Mouse (Mus musculus) lung, postnatal 0 days (tissue): ENCODE results near the gene Nkx3-2. TPM values are rescaled to one million over a fixed set of nuclear protein-coding genes. Genes with fewer than 3 reads are reported as not detected.

Experiments
- ATAC-seq: fragments of 200-750 bp; cut with Nextera tagmentation; 2 replicates; pipeline ENCODE4 v1.8.0; 2017; ENCODE audit warnings: moderate library complexity
- DNase-seq: peaks from one replicate; pipeline ENCODE4 v3.0.0-alpha.2; 2016; ENCODE audit warnings: low spot score
- H3K27ac ChIP-seq: fragments of 300-500 bp; sonication (generic); 2 replicates; pipeline ENCODE4 v1.5.1; 2014; ENCODE audit warnings: antibody characterized with exemption, mild to moderate bottlenecking, low read length, mixed read lengths
- H3K27me3 ChIP-seq: fragments of 300-500 bp; sonication (generic); replicated peaks from 2 replicates; pipeline ENCODE4 v1.6.1; 2014; ENCODE audit warnings: low read length, mixed read lengths; ENCODE audit not compliant: insufficient read depth
- H3K36me3 ChIP-seq: fragments of 300-500 bp; sonication (generic); 2 replicates; pipeline ENCODE4 v1.6.1; 2014; ENCODE audit warnings: low read length, mixed read lengths; ENCODE audit not compliant: insufficient read depth
- H3K4me1 ChIP-seq: fragments of 300-500 bp; sonication (generic); 2 replicates; pipeline ENCODE4 v1.6.1; 2014; ENCODE audit warnings: antibody characterized with exemption, low read depth, low read length, mixed read lengths; ENCODE audit not compliant: insufficient read depth
- H3K4me2 ChIP-seq: fragments of 300-500 bp; sonication (generic); replicated peaks from 2 replicates; pipeline ENCODE4 v1.6.1; 2014; ENCODE audit warnings: low read depth, mild to moderate bottlenecking, low read length, moderate library complexity, mixed read lengths
- H3K4me3 ChIP-seq: fragments of 300-500 bp; sonication (generic); 2 replicates; pipeline ENCODE4 v1.5.1; 2014; ENCODE audit warnings: low read depth, low read length
- H3K9ac ChIP-seq: fragments of 300-500 bp; sonication (generic); replicated peaks from 2 replicates; pipeline ENCODE4 v1.6.1; 2014; ENCODE audit warnings: low read depth, mild to moderate bottlenecking
- H3K9me3 ChIP-seq: fragments of 300-500 bp; sonication (generic); 2 replicates; pipeline ENCODE4 v1.6.1; 2016; ENCODE audit warnings: low read length, mixed read lengths
- CTCF ChIP-seq: IDR thresholded peaks from 2 replicates; pipeline ENCODE4 v1.5.1; 2016; ENCODE audit warnings: antibody characterized with exemption, mild to moderate bottlenecking
- EP300 ChIP-seq: IDR thresholded peaks from 2 replicates; pipeline ENCODE4 v1.6.1; 2016; ENCODE audit warnings: antibody characterized with exemption, mild to moderate bottlenecking, control low read depth
- WGBS: fragments of 180-500 bp; shearing (Covaris S2); extraction: QIAGEN DNeasy Blood & Tissue Kit; methylation state at CpG from one replicate; pipeline ENCODE4 v1.1.7; 2014; 5-methylcytosine and 5-hydroxymethylcytosine counted together
- polyA plus RNA-seq: library from polyadenylated mRNA; unstranded; fragments of >200 nt; fragmentation: Nextera tagmentation; extraction: Ambion mirVana; gene quantifications from 2 replicates; pipeline ENCODE4 v1.2.1, GENCODE M21; 2015

Nkx3-2 gene
- polyA plus RNA-seq, 1 experiment from 2014 or later = not detected

- ATAC-seq (no peak), DNase-seq (no peak)
- no peak overlapping the region for H3K4me2 ChIP-seq
- WGBS = 46% methylated on average over 1 of the region's 1 CpGs
- no peak overlapping the region for H3K9ac ChIP-seq
- no peak overlapping the region for H3K27ac ChIP-seq
- H3K4me3 ChIP-seq = no peak overlapping the region
- no peaks in the 10 kb centered on the region for H3K9me3 ChIP-seq
- no peaks in the 10 kb centered on the region for H3K4me1 ChIP-seq
- H3K27me3 ChIP-seq = no peaks in the 10 kb centered on the region
- no peak for TF ChIP-seq EP300
- TF ChIP-seq CTCF = no peak
- H3K36me3 ChIP-seq = no peaks in the 10 kb centered on the region
These were observed 37.3 kb downstream of the Nkx3-2 start for GRCm38 (mm10) chr5:41727017-41727416.

GRCm38 (mm10) chr5:41725573-41725972, 38.7 kb downstream of the Nkx3-2 start:
- H3K27ac ChIP-seq = no peak overlapping the region
- no peaks in the 10 kb centered on the region for H3K27me3 ChIP-seq
- 82% methylated on average over 6 of the region's 6 CpGs for WGBS
- H3K36me3 ChIP-seq = no peaks in the 10 kb centered on the region
- H3K9me3 ChIP-seq = no peaks in the 10 kb centered on the region
- ATAC-seq (no peak), DNase-seq (no peak)
- TF ChIP-seq CTCF (no peak), EP300 (no peak)
- H3K9ac ChIP-seq = no peak overlapping the region
- no peak overlapping the region for H3K4me2 ChIP-seq
- H3K4me3 ChIP-seq = no peak overlapping the region
- no peaks in the 10 kb centered on the region for H3K4me1 ChIP-seq

Other genes starting within 250 kb of the Nkx3-2 start
- 53.7 and 58.5 TPM in 2 replicates for gene Rab28, start 56.3 kb downstream of the Nkx3-2 start, polyA plus RNA-seq
- 19.7 and 22.3 TPM in 2 replicates for gene Bod1l, start 79.8 kb upstream of the Nkx3-2 start, polyA plus RNA-seq